Mouse (Mus musculus) CD4-positive helper T cell, adult 2 months (primary cell): ENCODE results near the gene Pop5.

ENCODE experiments used
- DNase-seq: peaks from one replicate; pipeline ENCODE4 v3.0.0-alpha.2; 2012; ENCODE audit warnings: low read depth, missing footprints, low spot score

Gene Pop5

GRCm38 (mm10) chr5:115262502-115263291 is 27.1 kb downstream of the Pop5 start:
- no peak for DNase-seq

- DNase-seq, result no peak
Measured at GRCm38 (mm10) chr5:115266340-115266739, 30.7 kb downstream of the Pop5 start.

DNA sequence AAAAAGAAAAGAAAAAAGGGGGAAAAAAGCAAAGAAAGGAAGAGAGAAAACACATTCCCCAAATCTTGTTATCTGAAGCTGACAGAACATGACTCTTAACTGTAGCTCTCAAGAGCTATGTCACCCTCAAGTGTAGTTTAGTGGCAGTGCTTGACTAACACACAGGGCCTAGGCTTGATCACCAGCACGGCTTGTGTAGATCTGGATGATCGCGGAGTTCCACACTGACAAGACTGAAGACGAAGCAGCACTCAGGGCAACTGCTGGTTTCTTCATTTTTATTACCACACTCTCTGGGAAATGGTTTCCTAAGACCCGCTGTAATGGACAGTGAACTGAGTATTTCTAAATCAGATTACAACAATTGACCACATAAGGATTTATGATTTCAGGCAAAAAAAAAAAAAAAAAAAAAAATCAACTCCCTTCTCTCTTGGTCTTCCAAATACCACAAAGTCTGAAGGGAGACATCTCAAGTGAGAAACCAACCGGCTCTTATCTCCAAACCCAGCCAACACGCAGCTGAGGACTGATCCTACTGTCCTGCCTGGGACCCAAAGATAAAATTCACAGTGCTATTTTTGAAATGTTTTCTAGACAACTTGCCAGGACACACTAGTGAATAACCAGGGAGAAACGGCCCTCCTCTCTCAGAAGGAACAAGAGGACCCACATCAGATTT is 31.3 kb downstream of the Pop5 start:
- no peak for DNase-seq

- no peak for DNase-seq
Measured at GRCm38 (mm10) chr5:115267469-115268045, 31.9 kb downstream of the Pop5 start.

- DNase-seq, result no peak
Measured at GRCm38 (mm10) chr5:115268266-115268665, 32.6 kb downstream of the Pop5 start.

- DNase-seq, result no peak
Measured at GRCm38 (mm10) chr5:115269969-115270368, 34.3 kb downstream of the Pop5 start.

DNA sequence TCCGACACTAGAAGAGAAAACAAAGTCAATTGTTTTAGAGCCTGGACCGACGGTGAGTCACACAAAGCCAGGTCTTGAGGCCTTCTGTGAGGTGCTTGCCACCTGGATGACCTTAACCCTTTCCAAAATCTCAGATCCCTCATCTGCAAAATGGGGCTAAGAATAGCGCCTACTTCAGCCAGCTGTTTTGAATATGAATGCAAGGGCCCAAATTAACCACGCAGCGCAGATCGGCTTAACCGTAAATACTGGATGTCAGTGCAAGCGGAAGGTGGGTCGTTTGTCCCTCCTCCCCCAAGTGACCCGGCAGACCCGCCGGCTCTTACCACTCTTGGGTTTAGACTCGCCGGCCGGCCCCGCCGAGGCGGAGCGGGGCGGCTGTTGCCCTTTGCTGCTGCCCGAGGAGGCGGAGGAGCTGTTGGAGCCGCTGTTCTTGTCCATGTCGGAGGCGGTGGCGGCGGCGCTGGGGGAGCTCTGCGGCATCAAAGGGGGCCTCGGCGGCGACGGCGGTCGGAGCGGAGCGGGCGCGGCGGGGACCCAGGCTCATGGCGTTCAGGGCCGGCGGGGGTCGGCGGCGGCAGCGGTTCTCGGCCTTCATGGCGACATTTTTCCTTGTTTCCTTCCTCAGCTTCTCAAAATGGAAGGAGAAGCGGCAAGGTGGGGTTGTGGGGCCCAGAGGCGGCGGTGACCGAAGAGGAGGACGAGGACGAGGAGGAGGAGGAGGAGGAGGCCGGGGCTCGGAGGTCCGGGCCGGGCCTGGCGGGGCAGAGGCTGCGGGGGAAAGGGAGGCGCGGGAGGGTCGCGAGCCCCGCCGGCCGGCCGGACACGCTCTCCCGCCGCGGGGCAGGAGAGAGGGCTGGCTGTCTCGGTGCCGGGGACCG is 36.5 kb downstream of the Pop5 start:
- DNase-seq, result peak; percentile 51

DNA sequence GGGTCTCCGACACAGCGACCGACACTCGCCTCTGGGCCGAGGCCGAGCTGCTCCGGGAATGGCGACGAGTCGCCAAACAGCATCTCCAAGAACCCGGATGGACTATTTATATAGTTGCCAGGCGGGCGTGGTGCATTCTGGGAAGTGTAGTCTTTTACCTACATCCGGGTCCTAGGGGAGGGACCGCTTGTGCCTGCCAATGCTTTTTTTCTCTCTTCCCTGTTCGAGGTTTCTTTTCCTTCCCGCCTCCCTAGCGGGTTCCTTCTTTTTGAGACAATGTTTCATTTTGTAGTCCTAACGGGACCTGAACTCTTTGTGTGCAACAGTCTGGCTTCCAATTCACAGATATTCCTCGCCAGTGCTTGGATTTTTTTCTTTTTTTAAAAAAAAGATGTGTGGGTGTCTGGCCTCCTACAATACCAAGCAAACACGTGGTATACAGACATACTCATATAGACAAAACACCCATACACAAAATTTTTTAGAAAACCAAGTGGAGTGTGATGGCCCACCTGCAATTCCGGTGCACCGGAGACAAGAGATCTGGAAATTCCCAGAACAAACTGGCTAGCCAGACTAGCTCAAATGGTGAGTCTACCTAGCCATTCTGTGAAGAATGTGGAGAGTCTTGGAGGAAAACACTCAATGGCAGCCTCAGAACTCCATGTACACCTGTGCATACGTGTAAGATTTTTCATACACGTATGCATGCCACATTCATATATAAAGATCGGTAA is 37.3 kb downstream of the Pop5 start, which contains the start of gene Rnf10:
Gene Rnf10, minus strand, starts transcription at position 87 of the 737 bp plus-strand sequence.
- peak; percentile 94 for DNase-seq

- DNase-seq, result no peak
Measured at GRCm38 (mm10) chr5:115273549-115274135, 38.0 kb downstream of the Pop5 start.

- no peak for DNase-seq
Measured at GRCm38 (mm10) chr5:115274353-115274752, 38.7 kb downstream of the Pop5 start.

DNA sequence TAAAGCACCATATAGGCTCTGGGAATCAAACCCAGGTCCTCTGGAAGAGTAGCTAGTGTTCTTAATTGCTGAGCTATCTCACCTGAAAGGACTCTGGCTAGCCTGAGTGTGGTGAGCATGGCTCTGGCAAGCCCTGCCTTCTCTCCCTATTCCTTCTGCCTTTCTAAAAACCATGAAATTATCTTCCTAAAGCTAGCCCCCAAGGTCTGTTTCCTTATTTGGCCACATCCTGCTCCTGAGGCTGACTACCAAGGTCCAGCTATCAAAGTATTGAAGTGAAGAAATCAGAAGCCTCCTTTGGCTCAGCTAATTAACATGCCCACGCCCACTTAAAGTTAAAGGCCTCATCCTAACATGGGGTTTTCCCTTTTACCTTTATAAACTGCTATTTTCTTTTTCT is 39.1 kb downstream of the Pop5 start:
- DNase-seq, result no peak

DNA sequence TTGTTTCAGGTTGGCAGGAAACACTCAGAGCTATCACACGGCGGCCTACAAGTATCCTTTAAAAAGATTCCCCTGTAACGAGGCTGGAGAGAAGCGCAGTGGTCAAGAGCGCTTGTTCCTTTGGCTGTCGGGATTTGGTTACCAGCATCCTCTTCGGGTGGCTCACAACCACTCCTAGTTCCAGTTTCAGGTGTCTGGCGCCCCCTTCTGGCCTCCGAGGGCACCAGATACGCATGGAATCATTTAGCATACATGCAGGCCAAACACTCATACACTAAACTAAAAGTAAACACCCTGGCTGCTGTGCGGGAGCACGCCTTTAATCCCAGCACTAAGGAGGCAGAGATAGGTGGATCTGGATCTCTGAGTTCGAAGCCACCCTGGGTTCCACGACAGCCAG is 40.4 kb downstream of the Pop5 start:
- DNase-seq, result peak; percentile 46

GRCm38 (mm10) chr5:115278053-115278452 is 42.4 kb downstream of the Pop5 start:
- DNase-seq, result no peak

DNA sequence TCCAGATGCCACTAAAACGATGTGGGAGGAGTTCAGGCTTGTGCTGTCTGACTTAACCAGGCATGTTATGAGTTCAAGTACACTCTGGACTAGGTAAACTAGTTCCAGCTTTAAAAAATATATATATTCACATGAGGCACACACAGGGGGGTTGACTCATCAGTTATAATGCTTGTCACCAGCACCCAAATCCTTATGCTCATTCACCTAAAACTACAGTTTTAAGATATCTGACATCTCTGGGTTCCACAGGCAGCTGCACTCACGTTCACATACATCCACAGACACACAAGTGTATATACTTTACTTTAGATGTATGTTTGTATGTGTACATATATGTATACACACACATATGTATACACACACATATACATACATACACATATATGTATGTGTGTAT is 43.1 kb downstream of the Pop5 start:
- DNase-seq, result no peak

DNA sequence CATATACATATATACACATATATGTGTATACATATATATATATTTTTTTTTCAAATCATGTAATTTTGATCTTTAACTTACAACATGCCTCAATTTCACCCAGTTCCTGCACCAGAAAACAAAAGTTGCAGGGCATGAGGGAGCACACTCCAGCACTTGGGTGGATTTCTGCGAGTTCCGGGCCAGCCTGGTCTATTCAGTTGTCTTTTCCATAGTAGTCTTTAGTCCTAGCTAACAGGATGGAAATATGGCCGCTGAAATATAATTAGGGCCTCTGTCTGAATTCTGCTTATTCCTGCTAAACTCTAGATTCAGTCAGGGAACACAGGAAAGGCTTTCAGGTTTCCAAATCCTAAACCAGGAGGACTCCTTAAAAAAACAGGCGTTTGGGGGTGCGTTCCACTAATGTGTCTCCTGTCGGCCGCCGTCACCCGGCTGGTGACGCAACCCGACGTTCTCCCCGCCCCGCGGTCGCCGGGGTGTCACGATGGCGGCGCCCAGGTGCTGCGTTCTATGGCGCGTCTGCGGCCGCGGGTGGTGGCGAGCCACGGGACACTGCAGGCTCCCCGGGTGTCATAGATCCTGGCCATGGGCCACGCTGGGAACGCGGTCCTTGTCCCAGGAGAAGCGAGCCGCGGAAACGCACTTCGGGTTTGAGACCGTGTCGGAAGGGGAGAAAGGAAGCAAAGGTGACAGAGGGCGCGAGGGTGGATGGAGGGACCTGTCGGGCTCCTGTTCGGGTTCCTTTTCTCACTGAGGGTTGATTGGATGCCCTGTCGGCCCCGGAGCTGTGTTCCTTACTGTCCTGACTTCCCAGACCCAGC is 43.8 kb downstream of the Pop5 start, which contains the start of gene Coq5:
Gene Coq5, plus strand, starts transcription at position 441 of the 824 bp plus-strand sequence.
- DNase-seq, result peak; percentile 89

DNA sequence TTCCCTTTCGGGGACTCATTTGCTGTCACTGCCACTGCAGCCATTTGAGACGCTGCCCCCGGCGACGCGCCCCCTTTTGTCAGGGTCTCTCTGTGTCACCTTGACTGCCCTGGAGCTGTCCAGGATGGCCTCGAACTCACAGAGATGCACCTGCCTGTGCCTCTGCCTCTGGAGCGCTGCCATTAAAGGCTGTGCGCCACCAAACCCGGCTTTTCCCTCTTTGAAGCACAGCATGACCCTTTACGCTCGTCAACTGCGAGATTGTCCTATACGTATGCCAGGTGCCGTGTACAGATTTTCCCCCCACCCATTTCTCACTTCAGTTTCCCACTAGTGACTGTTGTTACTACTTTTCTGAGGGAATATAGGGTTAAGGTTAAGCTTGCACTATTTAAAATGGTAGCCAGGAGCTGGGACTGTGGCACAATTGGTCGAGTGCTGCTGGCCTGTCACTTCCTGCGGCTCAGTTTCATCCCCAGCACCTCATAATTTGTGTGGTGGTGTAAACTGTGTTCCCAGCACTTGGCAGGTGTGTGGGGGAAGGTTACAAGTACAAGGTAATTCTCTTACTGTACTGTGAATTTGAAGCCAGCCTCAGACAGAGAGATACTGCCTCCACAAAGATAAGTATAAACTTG is 44.5 kb downstream of the Pop5 start:
- peak; percentile 40 for DNase-seq

- peak; percentile 31 for DNase-seq
Measured at GRCm38 (mm10) chr5:115284735-115285134, 49.1 kb downstream of the Pop5 start.

DNA sequence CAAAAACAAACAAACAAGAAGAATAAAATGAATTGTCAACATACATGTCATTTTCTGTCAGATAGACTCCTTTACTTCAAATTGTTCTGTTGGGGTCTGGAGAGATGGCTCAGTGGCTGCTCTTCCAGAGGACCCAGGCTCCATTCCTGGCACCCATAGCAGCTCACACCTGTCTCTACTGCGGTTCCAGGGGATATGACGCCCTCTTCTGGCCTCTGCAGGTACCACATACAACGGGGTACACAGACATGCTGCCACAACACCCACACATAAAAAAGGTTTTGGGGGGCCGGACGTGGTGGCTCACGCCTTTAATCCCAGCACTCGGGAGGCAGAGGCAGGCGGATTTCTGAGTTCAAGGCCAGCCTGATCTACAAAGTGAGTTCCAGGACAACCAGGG is 58.5 kb downstream of the Pop5 start:
- no peak for DNase-seq
